Mouse (Mus musculus): ENCODE measurements at regions not wholly inside any gene's neighbourhood (a gene's known extent, or its start where the extent isn't known, plus 50 kb on each side); places are given as distances from the start of the nearest gene placed in this dataset.

DNA sequence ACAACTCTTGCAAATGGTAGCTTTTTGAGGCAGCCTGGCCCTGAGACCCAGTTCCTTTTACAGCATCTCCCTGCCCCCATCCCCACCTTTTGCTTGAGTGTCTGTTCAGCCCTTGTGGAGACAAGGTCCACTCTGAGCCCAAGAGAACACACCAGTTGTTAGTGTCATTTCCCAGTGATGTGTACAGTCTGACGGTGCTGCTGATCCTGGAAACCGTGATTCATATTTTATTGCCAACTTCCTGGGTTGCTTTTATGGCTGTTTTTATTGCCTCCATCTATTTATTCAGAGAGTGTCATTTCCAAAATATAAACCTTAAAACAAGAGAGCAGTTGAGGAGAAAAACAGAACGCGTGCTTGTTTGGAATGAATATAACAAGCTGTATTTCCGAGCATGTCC is 309.6 kb upstream of the Isl1 start:
- no peak for DNase-seq (ENCODE audit: low spot score)

DNA sequence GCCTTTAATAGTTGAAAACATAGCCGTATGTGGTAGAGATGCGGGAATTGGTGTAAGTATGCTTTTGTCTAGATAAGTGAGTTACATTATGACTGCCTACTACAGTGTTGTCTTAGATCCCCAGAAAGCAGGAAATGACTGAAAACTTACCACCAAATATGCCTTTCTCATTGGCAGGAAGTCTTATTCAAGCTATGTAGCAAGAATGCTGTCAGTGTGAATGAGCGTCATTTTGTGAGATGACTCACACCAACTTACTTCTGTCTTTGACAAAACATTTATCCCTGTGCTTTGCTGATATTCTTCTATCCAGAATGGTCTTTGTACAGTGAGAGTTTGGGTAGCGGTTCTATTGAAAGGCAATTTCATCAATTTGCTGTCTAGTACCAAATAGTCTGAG is 286.9 kb upstream of the Isl1 start:
- no peak for DNase-seq (ENCODE audit: low spot score)

DNA sequence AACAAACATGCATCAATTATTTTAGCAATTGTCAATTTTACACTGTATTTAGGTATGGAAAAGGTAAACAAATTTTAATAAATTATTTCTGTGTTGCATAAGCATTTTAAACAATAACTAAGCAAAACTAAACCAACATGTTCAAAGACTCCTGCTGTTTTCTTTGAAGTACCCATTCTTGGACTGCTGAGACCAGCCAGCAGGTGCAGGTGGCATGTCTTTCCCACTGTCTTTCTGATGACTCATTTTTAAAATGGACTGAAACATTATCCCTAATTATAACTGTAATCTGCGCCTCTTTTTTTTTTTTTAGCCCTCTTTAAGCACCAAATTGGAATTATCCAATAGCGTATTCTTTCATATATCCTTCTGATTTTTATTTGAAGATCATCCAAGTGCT is 286.0 kb upstream of the Isl1 start:
- no peak for DNase-seq (ENCODE audit: low spot score)

DNA sequence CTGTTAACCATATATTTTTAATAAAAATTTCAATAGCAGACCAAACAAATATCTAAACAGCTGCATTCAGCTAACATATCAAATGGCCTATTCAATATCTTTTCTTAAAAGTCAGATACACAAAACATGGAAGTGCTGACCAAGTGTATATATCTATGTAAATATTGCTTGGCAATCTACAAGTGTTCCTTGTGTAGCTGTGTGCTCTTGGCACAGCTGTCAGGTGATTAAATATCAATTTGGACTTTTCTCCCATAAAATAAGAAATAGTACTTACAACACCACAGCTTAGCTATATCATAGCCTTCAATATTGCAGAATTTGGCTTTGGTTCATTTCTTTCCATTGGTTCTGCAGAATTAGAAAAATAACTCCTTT is 266.5 kb upstream of the Isl1 start:
- DNase-seq (ENCODE audit: low spot score): no peak

DNA sequence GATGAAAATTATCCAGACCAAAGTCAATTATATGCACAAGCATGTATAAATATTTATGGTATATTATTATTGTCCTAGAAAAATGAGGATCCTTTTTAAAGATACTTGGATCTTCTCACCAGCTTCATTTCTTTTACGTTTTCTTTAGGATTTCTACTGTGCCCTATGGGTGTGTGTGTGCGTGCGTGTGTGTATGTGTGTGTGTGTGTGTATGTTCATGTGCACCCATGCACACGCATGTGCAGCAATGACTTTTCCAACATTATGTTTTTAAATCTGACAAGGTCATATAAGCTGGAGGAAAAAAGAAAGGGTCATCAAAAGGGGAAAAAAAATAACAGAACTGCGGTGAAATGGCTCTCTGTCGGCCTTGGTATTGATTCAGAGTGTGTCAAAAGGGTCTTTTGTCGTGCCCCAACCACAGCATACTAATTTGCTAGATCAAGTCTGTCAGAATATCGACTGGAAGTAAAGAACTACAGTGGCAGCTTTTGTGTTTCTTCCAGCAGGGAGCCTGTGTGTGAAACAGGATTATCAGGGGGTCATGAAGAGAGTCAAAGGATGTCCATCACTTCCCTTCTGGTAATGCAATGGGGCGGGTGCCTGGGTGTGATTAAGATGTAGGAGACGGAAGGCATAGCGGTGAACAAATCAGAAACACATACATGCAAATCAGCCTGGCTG is 265.9 kb upstream of the Isl1 start:
- no peak for DNase-seq (ENCODE audit: low spot score)

DNA sequence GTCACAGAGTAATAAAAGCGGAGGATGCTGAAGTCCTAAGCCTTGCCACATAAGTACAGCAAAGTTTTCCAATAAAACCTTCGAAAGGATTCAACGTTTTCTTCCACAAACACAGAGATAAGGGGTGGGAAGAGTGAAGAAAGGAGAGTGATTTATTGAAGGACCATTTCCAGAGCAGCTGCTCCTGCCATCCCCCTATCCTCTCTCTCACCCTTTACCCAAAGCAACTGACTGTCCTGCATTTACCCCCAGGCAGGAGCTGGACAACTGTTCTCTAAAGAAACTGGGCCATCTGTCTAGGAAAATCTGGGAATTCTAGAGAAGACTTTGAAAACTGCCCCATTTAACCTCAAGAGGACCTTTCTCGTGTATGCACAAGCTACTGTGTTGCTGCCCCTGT is 245.6 kb upstream of the Isl1 start:
- DNase-seq (ENCODE audit: low spot score): no peak

DNA sequence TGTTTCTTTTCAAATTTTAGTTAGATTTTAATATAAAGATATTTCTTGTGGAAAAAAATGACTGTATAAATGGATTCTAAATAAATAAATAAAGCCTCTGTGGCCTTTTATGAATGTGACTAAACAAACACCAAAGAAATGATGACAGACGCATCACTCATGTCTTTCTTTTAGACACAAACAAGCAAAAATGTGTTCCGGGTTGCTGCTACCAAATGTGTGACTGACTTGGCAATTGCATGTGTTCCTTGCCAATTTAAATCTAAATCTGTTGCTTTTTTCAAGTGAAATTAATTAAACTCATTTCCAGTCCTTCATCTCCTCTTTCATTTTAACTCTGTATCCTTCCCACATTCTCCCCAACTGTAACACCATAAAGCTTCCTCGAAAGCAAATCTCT is 225.7 kb upstream of the Isl1 start:
- no peak for DNase-seq (ENCODE audit: low spot score)

DNA sequence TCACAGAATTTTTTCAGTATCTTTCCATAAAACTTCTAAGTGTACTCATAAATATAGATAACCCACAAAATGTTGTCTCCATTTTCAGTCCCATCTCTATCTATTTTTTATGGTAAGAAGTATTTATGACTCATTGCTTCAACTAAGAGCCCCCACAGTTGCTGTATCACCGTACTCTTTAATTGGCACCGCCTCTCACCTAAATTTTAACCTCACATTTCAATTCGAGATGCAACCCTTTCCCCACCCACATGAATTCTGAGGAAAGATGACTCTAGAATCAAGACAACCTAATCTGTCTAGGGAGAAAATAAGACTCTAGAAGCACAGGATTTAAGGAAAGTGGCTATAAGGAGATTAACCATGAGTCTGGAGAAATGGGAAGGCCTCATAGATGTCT is 223.7 kb upstream of the Isl1 start:
- no peak for DNase-seq (ENCODE audit: low spot score)

DNA sequence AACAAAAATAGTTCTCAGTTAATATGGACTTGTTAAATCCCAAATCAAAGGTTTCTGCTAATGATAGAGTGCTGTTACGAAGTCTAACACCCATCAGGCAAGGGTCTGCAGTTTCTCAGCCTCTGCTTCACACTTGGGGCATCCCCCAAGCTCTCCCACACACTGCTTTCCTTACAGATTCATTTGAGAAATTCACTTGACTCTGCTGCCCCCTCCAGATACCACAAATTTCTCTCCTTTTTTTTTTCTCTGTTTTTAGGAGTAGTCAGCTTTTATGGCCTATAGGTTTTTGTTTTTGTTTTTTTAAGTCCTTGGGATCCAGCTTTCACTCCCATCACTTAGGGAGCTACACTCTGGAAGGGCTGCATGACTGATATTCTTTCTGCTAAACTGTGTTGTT is 218.8 kb upstream of the Isl1 start:
- DNase-seq (ENCODE audit: low spot score): no peak

DNA sequence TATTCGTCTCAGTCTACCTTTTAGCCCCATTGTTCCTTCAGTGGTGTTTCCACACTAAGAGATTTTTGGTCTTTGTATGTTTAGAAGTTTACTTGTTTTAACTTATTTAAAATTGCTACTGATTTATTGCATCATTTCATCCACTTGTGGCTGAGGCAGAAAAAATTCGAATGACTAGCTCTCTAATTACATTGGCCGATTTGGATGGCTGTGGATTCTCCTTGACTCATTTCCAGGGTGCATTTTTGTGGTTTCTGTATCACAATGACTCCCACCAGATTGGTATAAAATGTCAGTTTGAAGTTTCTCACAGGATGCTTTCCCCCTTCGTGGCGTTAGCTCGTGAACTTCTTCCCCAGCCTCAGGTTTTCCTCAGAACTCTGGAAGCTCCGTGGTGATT is 217.5 kb upstream of the Isl1 start:
- DNase-seq (ENCODE audit: low spot score): no peak

DNA sequence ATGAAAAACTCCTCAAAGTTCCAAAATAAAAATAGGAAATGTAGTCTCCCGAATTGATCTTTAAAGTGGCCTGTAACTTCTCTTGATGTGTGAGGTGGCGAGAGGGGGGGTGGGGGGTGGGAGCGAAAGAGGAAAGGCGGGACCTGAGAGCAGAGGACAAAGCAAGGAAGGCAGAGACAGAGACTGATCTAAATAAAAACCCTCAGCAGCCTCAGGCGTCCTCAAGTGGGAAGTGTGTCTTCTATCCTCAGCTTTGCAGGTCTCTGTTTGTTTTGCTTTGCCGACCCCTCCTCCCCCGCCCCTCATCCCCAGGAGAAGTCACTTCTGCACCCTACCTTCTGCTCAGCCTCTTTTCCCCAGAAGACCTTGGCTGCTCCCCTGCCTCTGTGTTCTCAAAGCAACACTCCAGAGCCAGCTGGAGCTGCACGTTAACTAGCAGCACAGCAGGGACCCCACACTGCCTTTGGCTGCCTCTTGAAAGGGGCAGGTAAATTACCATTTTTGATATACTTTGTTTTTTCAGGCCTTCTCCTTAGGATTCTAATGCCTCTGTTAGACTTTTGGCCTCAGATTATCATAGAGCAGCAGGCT is 214.3 kb upstream of the Isl1 start:
- DNase-seq (ENCODE audit: low spot score): no peak

DNA sequence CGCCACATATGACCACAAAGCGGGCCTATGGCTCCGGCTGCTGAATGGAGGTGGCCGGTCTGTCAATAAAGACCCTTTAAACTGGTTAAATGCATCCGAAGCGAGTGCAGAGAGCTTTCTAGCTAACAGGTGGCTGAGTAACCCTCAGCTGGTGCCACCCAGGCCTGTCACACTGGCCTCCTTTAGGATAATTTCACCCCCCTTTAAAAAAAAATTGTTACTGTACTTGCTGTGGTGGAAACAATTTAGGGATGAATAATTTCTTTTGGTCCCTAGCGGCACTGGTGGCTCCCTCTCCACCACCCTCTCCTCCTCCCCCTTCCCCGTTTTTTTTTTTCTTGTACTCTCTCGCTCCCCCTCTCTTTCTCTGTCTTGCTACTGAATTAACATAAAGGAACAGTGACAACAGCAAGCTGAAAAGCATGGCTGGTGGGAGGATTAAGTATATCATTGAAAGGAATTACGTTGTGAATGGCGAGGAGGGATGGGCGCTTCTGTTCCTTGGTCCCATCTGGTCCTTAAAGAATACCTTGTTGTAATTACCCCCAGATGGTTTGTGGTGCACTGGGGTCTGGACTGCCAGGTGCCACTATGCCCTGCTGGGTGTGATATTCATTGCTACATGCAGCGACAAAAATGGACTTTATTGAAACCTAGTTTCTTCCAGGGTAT is 205.3 kb upstream of the Isl1 start:
- no peak for DNase-seq (ENCODE audit: low spot score)

DNA sequence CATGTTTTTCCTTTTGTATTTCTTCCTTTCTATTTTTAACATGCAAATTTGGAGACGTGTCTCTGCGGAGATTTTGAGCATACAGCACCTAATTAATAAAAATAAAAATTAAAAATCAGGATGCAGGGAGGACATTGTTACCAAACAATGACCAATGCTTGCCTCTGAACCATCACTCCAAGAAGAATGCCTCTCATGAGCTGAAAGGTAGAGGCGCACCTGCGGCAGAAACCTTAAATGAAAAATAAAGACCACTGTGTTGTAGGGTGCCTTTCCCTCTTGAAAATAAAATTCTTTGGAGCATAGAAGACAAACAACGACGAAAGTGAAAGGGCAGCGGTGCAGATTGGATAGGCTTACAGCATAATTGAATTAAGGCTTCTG is 204.8 kb upstream of the Isl1 start:
- no peak for DNase-seq (ENCODE audit: low spot score)

DNA sequence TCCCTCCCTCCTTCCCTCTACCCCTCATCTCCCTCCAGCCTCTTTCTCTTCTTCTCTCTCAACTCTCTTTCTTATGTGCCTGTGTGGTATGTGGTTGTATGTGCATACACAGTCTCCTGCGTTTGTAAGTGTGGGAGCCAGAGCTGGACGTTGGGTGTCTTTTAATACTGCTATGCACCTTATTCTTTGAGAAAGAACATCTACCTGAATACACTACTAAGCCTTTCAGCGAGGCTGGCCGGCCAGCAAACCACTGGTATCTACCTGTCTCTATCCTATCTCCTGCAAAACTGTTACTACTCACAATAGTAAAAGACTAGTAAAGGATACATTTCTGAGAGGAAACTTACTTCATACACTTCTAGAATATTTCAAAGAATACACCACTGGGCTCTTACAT is 202.9 kb upstream of the Isl1 start:
- no peak for DNase-seq (ENCODE audit: low spot score)

DNA sequence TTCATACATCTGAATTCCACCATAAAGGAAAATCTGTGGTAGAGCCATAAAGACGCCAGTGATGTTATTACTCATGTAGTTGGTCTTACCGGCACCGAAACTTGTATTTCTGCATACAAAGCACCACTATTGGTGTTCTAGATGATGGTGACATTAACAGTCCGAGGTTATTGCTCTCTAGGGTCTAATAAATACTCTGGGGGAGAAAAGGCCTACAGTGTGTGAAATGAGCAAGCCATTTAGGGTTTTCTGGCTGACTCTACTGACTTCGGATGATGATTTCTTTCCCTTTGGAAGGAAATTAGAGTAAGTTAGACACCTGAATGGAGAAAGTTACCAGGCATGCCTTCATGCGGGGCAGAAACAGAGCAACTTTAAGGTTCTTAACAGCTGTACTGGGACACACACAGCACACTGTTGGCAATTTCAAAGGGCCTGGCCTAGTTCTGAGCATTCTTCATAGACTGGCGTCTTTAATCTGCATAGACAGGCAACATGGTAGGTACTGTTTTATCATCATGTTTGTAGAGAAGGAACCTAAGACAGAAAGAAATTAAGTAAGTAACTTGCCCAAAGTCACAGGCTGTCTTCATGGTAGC is 198.8 kb upstream of the Isl1 start:
- DNase-seq (ENCODE audit: low spot score): no peak

DNA sequence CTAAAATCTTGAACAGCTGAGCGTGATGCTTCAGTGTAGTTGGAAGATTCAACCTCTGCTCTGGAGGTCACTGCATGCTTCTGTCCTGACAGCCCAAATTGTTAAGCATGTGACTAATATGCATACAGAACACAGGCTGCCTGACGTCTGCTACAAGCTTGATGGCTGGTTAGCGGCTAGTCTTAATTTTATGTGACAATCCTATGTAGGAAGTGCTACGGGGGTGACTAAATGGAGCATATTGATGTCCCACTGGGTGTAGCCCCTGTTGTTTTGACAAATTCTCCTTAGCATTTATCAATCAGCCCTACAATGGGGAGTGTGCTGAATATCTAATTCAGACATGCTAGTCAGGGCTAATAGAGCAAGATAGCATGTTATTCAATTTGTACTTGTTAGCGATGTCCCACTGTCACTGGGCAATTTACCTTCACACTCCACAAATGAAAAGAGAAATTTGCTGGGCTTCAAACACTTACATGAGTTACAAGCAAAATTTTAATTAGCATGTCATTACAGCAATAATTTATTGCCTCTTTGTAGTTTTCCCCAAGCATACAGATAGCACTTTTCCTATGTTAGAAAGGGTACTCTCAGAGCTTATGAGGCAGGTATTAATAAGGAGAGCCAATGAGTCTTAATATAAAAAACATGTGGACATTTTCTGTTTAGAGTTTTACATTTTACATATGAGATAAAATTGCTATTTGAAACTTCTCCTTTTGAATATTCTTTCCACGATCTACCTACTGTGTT is 188.3 kb upstream of the Isl1 start:
- DNase-seq (ENCODE audit: low spot score): no peak

DNA sequence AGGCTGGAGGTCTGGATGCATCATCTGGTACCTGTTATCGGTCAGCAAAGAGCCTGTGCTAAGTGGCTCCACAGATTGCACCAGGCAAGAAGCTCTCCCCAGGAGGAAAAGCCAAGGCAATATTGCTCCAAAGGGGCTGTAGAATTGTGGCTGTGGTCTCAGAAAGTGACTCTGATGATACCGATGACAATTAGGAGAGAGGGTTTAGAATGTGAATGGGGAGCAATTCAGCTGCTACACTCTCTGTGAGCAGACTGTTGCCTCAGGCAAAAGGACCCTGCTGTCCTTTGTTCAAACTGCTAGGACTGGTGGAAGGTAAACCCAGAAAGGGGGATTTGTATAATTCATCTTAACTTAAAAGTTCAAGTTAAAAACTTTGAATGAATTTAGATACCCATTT is 186.2 kb upstream of the Isl1 start:
- DNase-seq (ENCODE audit: low spot score): no peak

DNA sequence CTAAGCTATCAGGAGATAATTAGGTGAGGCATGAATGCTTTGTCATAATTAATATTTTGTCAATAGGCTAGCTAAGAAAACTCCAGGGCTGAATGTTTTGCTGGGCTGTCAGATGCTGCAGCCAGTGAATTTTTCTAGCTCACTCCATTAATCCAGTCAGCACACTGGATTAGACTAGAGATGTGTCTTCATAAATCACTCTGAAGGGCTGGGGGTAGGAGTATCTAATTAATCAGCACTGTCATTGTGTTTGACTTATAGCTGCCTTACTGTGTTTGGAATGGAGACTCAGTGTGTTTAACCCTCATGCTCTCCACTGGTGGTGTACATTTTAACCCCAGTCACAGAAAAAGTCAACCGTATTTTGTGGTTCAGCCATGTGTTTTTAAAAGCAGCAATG is 179.9 kb upstream of the Isl1 start:
- DNase-seq (ENCODE audit: low spot score): no peak

DNA sequence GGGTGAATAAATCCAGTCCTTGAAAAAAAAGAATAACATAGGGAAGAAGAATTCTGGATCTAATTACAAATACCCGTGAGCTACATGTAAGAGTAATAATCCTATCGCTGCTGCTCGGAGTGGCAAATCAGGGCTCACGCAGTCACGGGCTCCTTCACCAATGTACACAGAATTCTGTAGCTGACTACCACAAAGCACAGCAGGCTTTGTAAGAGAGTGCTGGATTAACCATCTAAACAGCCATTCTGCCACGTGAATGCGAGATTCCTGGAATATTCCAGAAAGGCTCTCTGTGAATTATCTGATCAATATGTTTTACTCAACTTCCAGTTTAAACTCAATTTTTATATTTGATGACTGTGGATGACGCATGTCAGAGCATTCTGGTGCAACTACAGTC is 165.1 kb upstream of the Isl1 start:
- no peak for DNase-seq (ENCODE audit: low spot score)

DNA sequence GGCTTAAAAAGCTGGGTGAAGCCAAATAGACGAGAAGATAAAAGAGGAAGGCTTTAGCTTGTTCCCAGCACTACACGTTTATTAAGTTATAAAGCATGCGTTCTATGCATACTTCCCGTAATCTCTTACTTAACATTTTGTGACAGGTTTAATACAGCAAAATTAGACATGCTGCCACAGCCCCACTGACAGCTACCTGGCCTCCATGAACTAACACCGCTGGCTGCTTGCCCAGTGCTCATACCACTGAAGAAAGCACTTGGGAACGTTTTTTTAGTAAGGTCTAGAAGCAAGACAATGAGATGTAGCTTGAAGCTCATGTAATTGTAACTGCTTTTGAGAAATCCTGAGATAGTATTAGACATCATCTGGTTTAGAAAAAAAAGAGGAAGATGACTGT is 152.3 kb upstream of the Isl1 start:
- DNase-seq (ENCODE audit: low spot score): peak; percentile 32

DNA sequence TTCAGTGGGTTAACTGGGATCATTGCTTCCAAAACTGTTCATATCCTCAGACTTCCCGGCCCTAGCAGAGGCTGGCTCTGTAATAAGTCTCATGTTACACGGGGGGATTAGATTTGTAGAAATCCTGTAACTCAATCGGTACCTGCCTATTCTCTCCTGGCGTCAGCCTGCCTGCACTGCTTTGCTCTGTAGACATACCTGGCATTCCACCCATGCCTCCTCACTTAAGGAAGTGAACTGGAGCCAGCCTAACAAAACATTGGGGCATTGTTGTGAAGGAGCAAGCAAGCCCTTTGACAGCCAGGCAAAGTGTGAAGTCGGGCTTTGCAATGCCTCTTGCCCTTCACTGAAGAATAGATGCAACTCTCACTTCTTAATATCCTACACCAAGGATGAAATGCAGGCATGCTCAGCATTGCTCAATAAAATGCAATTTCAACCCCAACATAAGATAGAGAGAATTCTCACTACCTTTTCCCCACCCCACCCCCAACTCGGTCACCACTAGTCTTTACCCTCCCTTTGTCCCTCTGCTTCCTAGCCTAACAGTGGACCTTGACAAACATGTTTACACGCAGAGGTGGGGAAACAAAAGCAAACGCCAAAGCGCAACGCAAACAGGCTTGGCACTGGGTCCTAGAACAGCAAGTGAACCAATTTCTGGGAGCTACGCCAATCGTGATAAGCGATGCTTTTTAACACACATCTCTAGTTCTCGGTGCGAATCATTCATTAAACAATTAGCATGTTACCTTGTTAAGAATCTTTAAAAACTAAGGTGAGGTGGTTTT is 133.9 kb upstream of the Isl1 start:
- peak; percentile 10 for DNase-seq (ENCODE audit: low spot score)

DNA sequence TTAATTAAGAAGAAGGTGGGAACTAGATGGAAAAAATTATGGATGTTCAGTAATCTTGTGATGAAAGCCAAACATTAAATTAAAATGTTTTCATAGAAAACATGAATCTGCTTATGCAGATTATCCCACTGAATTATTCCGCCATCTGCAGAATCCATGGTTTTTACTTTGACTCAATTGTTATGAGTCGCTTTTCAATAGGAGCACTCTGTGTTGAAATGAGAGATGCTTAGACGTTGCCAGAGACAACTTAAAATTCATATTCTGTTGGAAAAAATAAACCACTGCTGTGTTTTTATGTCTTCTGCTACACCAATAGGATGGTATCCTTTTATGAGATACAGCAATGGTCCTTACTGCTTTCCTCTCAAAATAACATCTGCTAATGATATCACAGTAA is 108.3 kb upstream of the Isl1 start:
- no peak for DNase-seq (ENCODE audit: low spot score)

Measured in urinary bladder, postnatal 14 days (tissue).